Mouse (Mus musculus) embryonic fibroblast, embryonic 13.5 days (primary cell): Measurements from ENCODE around the gene 1500011B03Rik.
A peak's percentile ranks its signal among the peaks of the same experiment; 100 is the strongest.

Source experiments
- CTCF ChIP-seq: IDR thresholded peaks from 2 replicates; pipeline ENCODE4 v1.5.1; 2011; ENCODE audit warnings: mild to moderate bottlenecking, control low read depth, low read length, moderate library complexity, borderline replicate concordance; ENCODE audit not compliant: insufficient read depth
- POLR2A ChIP-seq: IDR thresholded peaks from 2 replicates; pipeline ENCODE4 v1.6.1; 2011; ENCODE audit warnings: low read depth, mild to moderate bottlenecking, control low read depth, low read length, moderate library complexity

- no peak for TF ChIP-seq CTCF
- TF ChIP-seq POLR2A, result peak; percentile 94
These were observed 9.6 kb downstream of the 1500011B03Rik start for GRCm38 (mm10) chr5:114813525-114814181.
